Mouse (Mus musculus) layer of hippocampus, adult 9-11 months (tissue): ENCODE data around the gene Gtf2f1.
A peak's percentile ranks its signal among the peaks of the same experiment; 100 is the strongest.

Source experiments
- DNase-seq: peaks from one replicate; pipeline ENCODE4 v3.0.0; 2022

The Gtf2f1 gene

GRCm38 (mm10) chr17:57001228-57001627, 9.9 kb downstream of the Gtf2f1 start:
- no peak for DNase-seq

GRCm38 (mm10) chr17:56999968-57000609, 11.0 kb downstream of the Gtf2f1 start, which contains the start of gene Pspn:
Pspn (minus strand) TSS chr17:57000018.
- DNase-seq: no peak

- DNase-seq: no peak
Measured at GRCm38 (mm10) chr17:56999414-56999813, 11.7 kb downstream of the Gtf2f1 start.

GRCm38 (mm10) chr17:56997029-56997667, 13.9 kb downstream of the Gtf2f1 start, which contains the start of gene Alkbh7:
Alkbh7 (plus strand) TSS chr17:56997339.
- DNase-seq: peak; percentile 98

GRCm38 (mm10) chr17:56996506-56996905, 14.6 kb downstream of the Gtf2f1 start:
- DNase-seq: no peak

GRCm38 (mm10) chr17:56995046-56995445, 16.0 kb downstream of the Gtf2f1 start:
- no peak for DNase-seq

GRCm38 (mm10) chr17:56990966-56991365, 20.1 kb downstream of the Gtf2f1 start:
- no peak for DNase-seq

- peak; percentile 97 for DNase-seq
Measured at GRCm38 (mm10) chr17:56990115-56990746, 20.9 kb downstream of the Gtf2f1 start, which contains the start of gene Clpp. Clpp (plus strand) TSS chr17:56990305.

- DNase-seq: peak; percentile 89
Measured at GRCm38 (mm10) chr17:56989467-56990114, 21.5 kb downstream of the Gtf2f1 start.

- no peak for DNase-seq
Measured at GRCm38 (mm10) chr17:56988921-56989430, 22.1 kb downstream of the Gtf2f1 start.

- DNase-seq: no peak
Measured at GRCm38 (mm10) chr17:56988441-56988840, 22.6 kb downstream of the Gtf2f1 start.

GRCm38 (mm10) chr17:56986105-56986805, 24.8 kb downstream of the Gtf2f1 start:
- DNase-seq: no peak

GRCm38 (mm10) chr17:56985656-56986055, 25.4 kb downstream of the Gtf2f1 start:
- DNase-seq: no peak

- DNase-seq: no peak
Measured at GRCm38 (mm10) chr17:56984886-56985285, 26.2 kb downstream of the Gtf2f1 start.

GRCm38 (mm10) chr17:56982013-56982412, 29.1 kb downstream of the Gtf2f1 start, which contains the start of gene Acer1:
Acer1 (minus strand) TSS chr17:56982126.
- DNase-seq: no peak

GRCm38 (mm10) chr17:56981049-56981448, 30.0 kb downstream of the Gtf2f1 start:
- no peak for DNase-seq

GRCm38 (mm10) chr17:56979524-56979923, 31.6 kb downstream of the Gtf2f1 start:
- DNase-seq: no peak

GRCm38 (mm10) chr17:56976531-56977390, 34.3 kb downstream of the Gtf2f1 start:
- no peak for DNase-seq

GRCm38 (mm10) chr17:56975391-56975790, 35.7 kb downstream of the Gtf2f1 start:
- DNase-seq: no peak

GRCm38 (mm10) chr17:56974708-56975240, 36.3 kb downstream of the Gtf2f1 start:
- no peak for DNase-seq
